Mouse (Mus musculus): ENCODE measurements at regions not wholly inside any gene's neighbourhood (a gene's known extent, or its start where the extent isn't known, plus 50 kb on each side); places are given as distances from the start of the nearest gene placed in this dataset.

GRCm38 (mm10) chr12:70523379-70523778 is 70.5 kb downstream of the Tmx1 start:
- no peak for DNase-seq

DNA sequence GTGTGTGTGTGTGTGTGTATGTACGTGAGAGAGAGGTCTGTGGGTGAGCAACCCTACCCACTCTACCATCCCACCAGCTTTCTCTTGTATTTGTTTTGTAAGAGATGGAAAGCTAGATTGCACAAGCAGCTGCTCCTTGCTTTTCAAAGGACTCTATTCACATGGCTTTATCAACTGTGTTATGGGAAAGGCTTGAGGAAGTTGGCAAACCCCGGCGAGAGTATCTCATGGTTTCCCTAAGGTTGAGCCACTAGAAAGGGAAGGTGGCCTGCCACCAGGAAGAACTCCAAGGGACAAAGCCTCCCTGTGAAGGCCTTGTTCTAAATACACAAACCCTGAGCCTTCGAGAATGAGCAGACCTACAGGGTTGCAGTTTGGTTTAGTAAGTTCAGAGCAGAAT is 71.8 kb downstream of the Tmx1 start:
- peak; percentile 37 for DNase-seq

DNA sequence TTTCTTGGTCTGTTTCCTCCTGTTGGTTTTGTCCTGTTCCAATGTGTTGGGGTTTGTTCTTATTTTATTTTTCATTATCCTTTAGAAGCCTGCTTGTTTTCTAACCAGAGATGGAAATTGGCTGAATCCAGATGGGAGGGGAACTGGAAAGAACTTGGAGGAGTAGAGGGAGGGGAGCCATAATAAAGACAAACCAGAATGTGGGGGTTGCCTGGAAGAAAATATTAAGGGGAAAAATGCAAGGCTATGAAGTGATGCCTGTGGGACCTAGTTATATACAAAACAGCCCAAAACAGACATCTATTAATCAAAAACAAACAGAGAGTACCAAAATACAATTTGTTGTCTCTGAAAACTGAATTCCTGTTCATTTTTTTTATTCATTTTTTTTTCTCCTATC is 78.8 kb downstream of the Tmx1 start:
- DNase-seq = no peak

DNA sequence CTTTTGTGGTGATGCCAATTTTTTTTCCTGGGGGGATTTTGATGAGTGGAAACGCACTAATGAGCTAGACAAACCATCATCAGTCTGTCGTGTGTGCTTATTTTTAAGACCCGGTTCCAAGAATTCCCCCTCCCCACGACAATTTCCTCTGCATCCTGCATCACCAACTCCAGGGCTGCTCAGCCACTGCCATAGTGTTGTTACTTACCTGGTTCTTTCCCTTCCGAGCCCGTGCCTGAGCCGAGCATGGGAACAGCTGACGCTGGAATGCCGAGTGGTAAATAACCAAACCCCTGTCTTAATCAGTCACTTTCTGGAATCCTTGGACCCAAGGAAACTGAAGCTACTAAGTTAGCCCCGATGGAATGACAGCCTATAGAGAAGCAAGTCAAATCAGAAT is 79.3 kb downstream of the Tmx1 start:
- no peak for DNase-seq

DNA sequence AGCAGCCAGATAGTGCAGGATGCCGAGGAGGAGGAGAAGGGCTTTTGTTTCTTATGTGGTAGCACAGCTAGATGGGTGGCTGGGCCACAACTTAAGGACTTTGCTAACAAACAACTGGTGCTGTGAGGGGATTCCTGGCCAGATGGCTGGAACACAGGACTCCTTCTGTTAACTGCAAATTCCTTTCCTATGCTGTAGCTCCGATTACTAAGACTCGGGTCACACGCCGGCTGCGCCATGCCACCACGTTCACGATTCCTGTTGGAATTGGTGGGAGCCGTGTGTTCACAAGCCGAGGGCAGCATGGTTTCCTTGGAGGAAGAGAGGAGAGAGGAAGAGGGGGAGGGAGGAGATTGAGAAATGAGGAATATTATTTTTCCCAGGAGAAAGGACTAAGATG is 79.9 kb downstream of the Tmx1 start:
- DNase-seq = no peak

DNA sequence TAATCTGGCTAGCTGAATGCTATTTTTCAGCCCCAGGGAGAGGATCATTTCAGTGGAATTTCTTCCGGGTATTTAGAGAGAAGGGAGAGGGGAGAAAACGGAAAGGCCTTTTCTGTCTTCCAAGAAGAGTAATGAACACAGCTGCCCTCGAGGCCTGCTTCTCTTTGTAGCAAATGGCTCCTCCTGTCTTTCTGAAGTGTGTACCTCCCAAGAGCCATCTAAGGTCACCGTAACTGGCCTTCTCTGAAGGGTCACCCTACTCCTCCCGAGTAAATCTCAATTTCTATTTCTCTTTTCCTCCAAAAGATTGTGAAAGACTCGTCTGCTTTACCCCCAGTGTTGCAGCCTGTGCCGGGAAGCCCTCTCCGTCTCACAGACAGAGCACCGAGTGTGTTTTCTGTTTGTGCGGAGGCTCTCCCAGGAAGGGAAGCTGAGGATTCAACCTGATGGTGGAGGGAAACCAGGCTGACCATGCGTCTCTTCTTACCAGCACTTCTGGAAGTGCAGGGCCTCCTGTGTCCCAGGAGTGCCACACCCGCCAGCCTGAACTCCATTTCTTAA is 80.6 kb downstream of the Tmx1 start:
- no peak for DNase-seq

GRCm38 (mm10) chr12:70539124-70539523 is 86.2 kb downstream of the Tmx1 start:
- DNase-seq = no peak

DNA sequence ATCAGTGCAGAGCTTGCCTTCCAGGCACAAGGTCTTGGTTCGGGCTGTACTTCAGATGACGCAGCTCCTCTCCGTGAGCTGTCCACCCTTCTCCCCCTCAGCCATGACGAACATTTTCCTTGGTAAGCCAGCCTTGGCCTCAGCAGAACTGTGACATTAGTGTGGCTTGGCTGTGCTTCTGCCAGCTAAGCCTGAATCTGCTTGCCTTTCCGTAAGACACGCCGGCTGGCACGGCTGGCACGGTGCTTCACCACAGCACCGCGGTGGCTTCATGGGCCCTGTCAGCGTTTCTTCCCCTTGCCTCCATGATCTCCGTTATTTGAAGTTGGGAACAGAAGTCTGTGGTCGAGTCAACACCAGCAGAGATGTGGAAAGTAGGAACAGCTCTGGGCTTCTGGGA is 87.0 kb downstream of the Tmx1 start:
- no peak for DNase-seq

DNA sequence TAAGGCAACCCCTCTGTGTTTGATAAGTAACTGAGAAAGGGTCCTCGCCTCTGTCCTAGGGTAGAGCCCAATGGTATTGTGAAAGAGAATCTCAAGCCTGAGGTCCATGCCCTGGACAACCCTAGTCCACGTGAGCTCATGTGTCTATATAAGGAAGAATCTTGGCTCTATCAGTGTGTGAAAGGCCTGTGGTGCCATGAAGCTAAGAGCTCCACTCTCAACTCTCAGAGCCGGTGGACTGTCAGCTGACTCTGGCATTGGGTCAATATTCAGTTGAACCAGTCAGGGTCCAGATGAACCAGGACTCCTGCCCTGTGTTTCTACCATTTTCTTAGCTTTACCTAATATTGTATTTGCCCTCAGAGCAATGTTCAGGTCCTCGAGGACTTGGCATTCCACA is 88.5 kb downstream of the Tmx1 start:
- DNase-seq = no peak

GRCm38 (mm10) chr12:70543299-70543698 is 90.4 kb downstream of the Tmx1 start:
- no peak for DNase-seq

- DNase-seq = no peak
Observed at GRCm38 (mm10) chr12:70544326-70544725, 91.4 kb downstream of the Tmx1 start.

GRCm38 (mm10) chr12:70544850-70545510 is 92.1 kb downstream of the Tmx1 start:
- DNase-seq = peak; percentile 38

DNA sequence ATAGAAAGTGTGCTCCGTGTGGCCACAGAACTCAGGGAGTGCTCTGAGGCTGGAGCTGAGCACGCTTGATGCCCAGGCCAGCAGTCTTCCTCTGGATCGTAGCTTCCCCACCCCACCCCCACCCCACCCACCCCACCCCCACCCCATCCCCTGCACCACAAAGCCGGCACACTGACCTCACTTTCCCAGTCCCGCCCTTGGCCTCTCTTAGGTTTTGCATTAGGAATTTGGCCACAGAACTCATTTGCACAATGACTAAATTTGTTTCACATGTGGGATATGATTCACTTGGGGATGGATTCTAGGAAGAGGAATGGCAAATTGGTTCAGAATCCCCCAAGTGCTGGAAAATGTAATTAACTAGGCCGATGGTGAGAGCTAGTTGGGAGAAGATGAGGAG is 94.3 kb downstream of the Tmx1 start:
- no peak for DNase-seq

- no peak for DNase-seq
Observed at GRCm38 (mm10) chr12:70549296-70549695, 96.4 kb downstream of the Tmx1 start.

DNA sequence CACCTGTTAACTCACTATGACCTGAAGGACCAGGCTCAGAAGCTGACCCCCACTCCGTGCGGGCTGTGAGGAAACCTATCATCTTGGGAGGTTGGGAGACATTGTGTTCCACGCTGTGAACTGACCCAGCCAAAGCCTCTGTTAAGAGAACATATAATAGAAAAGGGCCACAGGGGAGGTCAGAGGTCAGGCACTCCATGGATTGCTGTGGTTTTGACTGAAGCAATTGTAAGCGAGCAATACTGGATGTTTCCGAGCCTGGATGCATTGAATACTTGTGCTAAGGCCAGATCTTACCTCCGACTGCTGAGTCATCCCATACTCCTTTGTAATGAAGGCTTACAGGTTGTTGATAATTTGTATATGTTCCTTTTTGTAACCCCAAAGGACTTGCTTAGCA is 101.0 kb downstream of the Tmx1 start:
- DNase-seq = no peak

DNA sequence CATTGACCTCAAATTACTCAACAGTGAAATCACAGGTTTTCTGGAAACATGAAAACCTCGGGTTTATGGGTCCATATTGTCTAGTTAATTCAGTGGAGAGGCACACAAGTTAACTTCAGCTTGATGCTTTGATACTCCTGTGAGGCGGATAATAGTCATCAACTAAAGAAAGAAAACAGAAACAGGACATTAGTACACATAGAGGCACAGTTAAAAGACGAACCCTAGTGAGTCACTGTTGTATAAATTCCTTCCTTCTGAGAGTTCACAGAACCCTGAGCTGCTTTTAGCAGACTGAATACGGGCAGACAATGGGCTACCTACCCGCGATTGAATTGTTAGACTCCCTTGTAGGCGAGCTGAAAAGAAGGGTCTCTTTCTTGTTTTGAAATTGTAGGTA is 101.7 kb downstream of the Tmx1 start:
- no peak for DNase-seq

- peak; percentile 78 for DNase-seq
Observed at GRCm38 (mm10) chr12:70555723-70556122, 102.8 kb downstream of the Tmx1 start.

DNA sequence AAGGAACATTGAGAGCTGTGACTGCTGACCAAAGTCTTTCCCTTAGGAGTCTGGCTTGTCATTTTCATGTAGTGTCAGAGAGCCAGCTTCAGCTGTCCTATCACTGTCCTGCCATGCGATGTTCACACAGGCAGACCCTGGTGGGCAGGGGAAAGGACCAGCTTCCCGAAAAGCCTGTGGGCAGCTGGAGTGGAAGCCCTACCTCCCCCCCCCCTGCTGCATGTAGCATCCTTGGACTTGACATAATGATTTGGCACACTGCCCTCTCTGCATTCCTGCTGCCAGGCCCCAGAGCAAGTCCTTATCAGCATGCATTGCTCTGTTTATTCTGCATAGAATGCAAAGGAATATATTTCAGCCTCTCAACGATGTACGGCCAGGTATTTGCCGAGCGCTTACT is 103.9 kb downstream of the Tmx1 start:
- no peak for DNase-seq

DNA sequence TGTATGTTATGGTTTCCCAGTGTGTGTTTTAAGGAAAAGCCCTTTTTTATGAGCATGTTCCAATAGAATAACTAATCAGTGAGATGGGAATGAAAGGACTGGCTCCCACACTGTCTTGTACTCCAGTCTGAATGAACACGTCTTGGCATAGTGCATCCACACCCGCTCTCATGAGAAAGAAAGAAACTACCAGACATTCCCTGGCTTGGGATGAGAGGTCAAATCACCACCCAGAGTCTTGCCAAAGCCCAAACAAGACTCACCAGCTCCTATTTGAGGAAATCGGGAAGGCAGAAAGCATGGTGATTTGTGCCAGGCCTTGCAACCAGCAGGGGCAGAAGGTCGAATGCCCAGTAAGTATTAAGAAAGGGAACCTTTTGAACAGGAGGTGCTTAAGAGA is 110.6 kb downstream of the Tmx1 start:
- DNase-seq = no peak

GRCm38 (mm10) chr12:70575665-70576064 is 122.8 kb downstream of the Tmx1 start:
- DNase-seq = no peak

- no peak for DNase-seq
Observed at GRCm38 (mm10) chr12:70577769-70578168, 124.9 kb downstream of the Tmx1 start.

DNA sequence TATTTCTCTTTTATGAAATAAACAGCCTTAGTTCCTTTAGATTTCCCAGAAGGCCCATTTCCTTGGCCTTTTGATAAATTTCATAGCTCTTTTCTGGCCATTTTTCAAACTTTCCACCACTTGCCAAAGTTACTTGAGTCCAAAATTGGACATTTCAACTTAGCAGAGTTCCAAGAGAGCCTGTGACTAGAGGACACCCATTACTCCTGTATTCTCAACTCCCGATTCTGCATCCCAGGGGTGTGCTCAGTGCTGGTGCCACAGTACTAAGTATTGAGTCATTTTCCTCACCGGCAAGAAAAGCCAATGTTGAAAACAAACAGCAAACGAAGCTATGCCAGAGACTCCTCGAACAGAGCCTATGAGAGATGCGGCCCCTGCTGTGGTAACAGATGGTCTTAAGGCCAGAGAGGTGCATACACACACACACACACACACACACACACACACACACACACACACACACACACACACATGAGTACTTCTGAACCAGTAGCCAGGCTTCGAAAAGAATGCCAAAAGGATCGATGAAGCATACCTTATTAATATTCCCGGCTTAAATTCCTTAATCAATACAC is 126.5 kb downstream of the Tmx1 start:
- DNase-seq = no peak

DNA sequence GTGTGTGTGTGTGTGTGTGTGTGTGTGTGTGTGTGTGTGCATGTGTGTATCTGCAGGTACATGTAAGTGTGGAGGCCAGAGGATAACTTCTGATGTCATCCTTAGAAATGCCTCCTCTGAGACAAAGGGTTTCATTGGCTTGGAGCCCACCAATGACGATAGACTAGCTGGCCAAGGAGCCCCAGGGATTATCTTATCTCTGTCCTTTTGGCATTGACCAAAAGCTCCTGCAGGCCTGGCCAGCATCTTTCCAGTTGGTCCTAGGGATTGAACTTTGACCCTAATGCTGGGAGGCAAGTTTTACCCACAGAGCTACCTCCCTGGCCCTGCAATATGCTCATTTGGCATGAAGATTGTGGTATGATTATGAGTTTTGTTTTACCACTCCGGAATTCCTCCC is 133.3 kb downstream of the Tmx1 start:
- DNase-seq = peak; percentile 19

- DNase-seq = peak; percentile 47
Observed at GRCm38 (mm10) chr12:70588234-70588633, 135.3 kb downstream of the Tmx1 start.

DNA sequence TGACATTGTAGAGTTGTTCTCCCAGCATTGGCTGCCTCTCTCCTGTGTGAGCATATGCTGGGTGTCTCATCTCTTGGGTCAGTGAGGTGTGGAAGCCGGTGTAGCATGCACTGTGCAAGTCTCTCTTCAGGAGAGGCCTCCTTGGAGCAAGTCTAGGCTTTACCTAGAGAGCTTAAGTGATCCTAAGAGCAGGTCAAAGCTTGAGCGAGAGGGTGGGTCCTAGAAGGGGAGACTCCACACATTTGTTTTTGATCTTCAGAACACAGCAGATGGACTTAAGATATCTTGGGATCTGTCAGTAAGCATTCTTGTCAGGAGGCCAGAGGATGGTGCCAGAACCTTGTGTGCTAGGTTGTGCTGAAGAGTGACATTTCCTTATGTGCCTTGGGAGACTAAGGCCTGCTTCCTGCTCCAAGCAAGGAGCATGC is 136.4 kb downstream of the Tmx1 start:
- DNase-seq = peak; percentile 90

All from lung, postnatal 36 days (tissue).